Mouse (Mus musculus): ENCODE measurements at regions not wholly inside any gene's neighbourhood (a gene's known extent, or its start where the extent isn't known, plus 50 kb on each side); places are given as distances from the start of the nearest gene placed in this dataset.

GRCm38 (mm10) chr3:120875740-120876139 lies 295.8 kb downstream of the Rwdd3 start:
- TF ChIP-seq MYC (IDR thresholded peaks at IDR 0.05; ENCODE audit: low read depth, low read length) (no peak), POLR2A (IDR thresholded peaks at IDR 0.05; ENCODE audit: control insufficient read depth in 1 of 2, insufficient read depth in 1 of 2, low read depth in 1 of 2, low read length in 2 of 2, poor library complexity in 1 of 2) (no peak), POLR2AphosphoS2 (IDR thresholded peaks at IDR 0.05; ENCODE audit: low read length) (no peak), MAX (IDR thresholded peaks at IDR 0.05; ENCODE audit: low read length) (no peak), CTCF (IDR thresholded peaks at IDR 0.05 in 2 of 3, conservative IDR thresholded peaks at IDR 0.05 in 1 of 3; ENCODE audit: control insufficient read depth in 1 of 3, insufficient read depth in 1 of 3, low read depth in 2 of 3, low read length in 3 of 3, poor library complexity in 1 of 3, severe bottlenecking in 1 of 3) (no peak), USF1 (IDR thresholded peaks at IDR 0.05; ENCODE audit: low read depth, low read length) (no peak), TAL1 (IDR thresholded peaks at IDR 0.05; ENCODE audit: low read length) (no peak), POLR2AphosphoS5 (IDR thresholded peaks at IDR 0.05; ENCODE audit: borderline replicate concordance, low read depth, low read length) (no peak), UBTF (IDR thresholded peaks at IDR 0.05; ENCODE audit: borderline replicate concordance, insufficient read depth, low read depth, low read length) (no peak), SMC3 (IDR thresholded peaks at IDR 0.05; ENCODE audit: low read depth, low read length) (no peak), USF2 (IDR thresholded peaks at IDR 0.05; ENCODE audit: borderline replicate concordance in 1 of 2, insufficient read depth in 1 of 2, low read depth in 1 of 2, low read length in 2 of 2) (no peak)

Measured in MEL (cell line).